Mouse (Mus musculus) olfactory bulb, adult 2 months (tissue): ENCODE data around the gene Dpyd. TPM values are rescaled to one million over a fixed set of nuclear protein-coding genes. Genes with fewer than 3 reads are reported as not detected.

Experiments
- H3K27ac ChIP-seq: fragments of 200-500 bp; 2 replicates; pipeline ENCODE4 v1.5.1; 2012; ENCODE audit warnings: low read depth, low read length; ENCODE audit not compliant: insufficient read depth
- H3K4me1 ChIP-seq: fragments of 200-500 bp; 2 replicates; pipeline ENCODE4 v1.6.1; 2012; ENCODE audit warnings: low read length; ENCODE audit not compliant: control insufficient read depth, insufficient read depth
- H3K4me3 ChIP-seq: fragments of 200-500 bp; 2 replicates; pipeline ENCODE4 v1.5.1; 2012; ENCODE audit warnings: mild to moderate bottlenecking, low read depth, low read length, moderate library complexity; ENCODE audit not compliant: insufficient read depth
- CTCF ChIP-seq: fragments of 200-500 bp; IDR thresholded peaks from 2 replicates; pipeline ENCODE4 v1.5.1; 2012; ENCODE audit warnings: low read depth, mild to moderate bottlenecking, low read length, moderate library complexity; ENCODE audit not compliant: insufficient read depth
- POLR2A ChIP-seq: fragments of 200-500 bp; IDR thresholded peaks from 2 replicates; pipeline ENCODE4 v1.6.1; 2012; ENCODE audit warnings: mild to moderate bottlenecking, low read depth, low read length, moderate library complexity; ENCODE audit not compliant: insufficient read depth
- WGBS: fragments of 180-500 bp; shearing (Covaris S2); methylation state at CpG from one replicate; pipeline ENCODE4 v1.1.7; 2018; 5-methylcytosine and 5-hydroxymethylcytosine counted together
- polyA plus RNA-seq: library from polyadenylated mRNA; stranded (reverse); fragments of >200 nt; gene quantifications from 2 replicates; pipeline ENCODE4 v1.2.4, GENCODE M21; 2012; ENCODE audit warnings: low replicate concordance; ENCODE audit not compliant: missing spikeins, insufficient read depth, insufficient read length

The Dpyd gene
- polyA plus RNA-seq, 1 experiment, result not detected

DNA sequence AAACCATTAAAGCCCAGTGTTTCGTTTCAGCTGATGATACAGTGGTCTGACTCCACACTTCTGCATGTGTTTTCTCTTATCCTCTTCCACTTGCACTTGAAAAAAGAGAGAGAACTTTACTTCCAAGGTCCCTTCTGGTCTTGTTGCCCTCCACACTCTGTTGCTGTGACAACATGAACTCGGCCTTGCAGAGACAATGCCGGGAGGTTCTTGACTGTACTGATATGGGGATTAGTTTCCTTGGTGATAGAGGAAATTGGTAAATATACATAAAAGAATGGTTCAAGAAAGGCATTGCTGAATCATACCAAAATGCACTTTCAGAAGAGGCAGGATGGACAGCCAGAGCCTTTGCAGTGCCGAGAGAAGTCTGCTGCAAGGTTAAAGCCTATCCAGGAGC lies 633.7 kb downstream of the Dpyd start:
- TF ChIP-seq POLR2A (no peak), CTCF (no peak)
- WGBS, result 74% methylated on average over 4 of the region's 4 CpGs
- Histone ChIP-seq H3K27ac (no peak overlapping the region), H3K4me3 (no peak overlapping the region), H3K4me1 (no peaks in the 10 kb centered on the region)

DNA sequence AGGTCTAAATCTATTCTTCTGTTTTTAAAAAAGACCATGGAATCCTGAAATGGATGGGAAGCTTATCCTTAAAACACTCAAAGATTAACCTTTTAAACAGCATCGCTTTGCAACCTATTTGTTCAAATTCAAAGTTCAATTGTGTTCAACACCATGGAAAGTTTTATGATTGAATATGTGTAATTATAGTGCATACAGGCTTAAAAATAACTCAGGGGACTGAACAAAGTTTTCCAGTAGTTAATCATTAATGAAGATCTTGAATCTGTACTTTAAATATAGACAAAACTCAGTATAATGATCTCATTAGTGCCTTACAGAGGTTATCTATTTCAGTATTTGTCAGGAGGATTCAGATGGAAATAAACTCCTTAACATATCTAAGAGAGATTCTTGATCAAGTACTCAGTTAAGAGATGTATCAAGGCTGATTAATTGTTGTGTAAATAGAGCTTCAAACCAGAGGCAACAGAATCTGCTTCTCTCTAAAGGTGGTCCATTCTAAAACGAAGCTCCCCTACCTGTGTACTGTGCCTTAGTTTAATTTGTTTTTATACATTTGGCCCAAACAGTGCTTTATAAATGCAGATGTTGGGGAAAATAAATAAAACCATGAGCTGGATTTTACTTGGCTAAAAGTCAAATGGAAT lies 659.0 kb downstream of the Dpyd start:
- TF ChIP-seq CTCF (no peak), POLR2A (no peak)
- no peak overlapping the region for H3K27ac ChIP-seq
- H3K4me3 ChIP-seq, result no peak overlapping the region
- 65% methylated on average over 2 of the region's 2 CpGs for whole genome bisulfite sequencing
- H3K4me1 ChIP-seq, result no peaks in the 10 kb centered on the region

DNA sequence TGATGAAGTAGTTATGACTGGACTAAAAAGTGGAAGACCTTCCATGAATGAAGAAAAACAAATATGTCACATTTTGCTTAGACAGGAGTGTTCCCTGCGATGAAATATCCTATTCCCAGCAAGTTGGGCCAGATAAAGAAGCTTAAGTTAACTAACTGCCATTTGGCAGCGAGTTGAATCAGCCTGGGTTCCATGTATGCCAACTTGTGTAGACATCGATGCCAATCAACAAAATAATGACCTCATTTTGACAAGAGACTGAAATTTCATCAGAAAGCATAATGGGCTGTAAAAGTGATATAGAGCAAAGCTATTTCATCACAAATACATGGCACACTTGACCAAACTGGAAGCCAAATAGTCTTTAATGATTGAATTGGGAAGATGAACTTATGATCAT lies 681.3 kb downstream of the Dpyd start:
- WGBS, result 79% methylated on average over 3 of the region's 3 CpGs
- no peaks in the 10 kb centered on the region for H3K4me1 ChIP-seq
- no peak overlapping the region for H3K4me3 ChIP-seq
- no peak overlapping the region for H3K27ac ChIP-seq
- TF ChIP-seq POLR2A (no peak), CTCF (no peak)

DNA sequence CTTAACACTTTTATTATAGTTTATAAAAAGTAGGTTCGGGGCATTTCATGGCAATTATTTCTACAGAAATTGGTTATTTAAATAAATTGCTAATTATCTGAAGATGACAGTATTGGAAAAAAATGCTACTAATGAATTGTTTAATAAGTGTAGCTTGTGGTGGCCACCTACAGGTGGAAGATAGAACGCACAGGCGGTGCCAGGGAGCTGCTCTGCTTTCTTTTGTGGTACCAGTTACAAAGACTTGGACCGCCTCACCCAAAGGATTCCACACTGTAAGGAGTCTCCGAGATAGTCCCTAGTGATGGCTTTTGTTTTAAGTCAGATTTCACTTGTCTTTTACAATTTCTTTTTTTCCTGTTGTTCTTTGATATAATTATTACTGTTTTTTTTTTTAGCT lies 694.6 kb downstream of the Dpyd start:
- H3K4me1 ChIP-seq, result no peaks in the 10 kb centered on the region

DNA sequence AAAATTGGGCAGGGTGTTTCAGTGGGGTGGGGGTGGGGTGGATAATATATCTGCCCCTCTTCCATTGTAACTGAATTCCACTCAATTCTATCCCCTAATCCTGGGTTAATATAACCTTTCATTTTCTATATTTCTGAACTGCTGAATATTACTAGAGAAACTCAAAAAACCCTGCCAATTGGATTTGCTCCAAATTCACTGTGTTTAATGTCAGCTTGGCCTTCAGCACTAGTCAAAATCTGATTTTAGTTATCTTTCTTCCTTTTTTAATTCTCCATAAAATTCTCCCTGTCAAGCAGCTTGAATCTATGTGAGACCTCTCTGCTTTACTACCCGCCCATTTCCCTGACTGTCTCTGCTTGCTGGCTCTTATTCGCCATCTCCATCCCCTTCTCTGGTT lies 713.3 kb downstream of the Dpyd start:
- WGBS, result 79% methylated on average over 2 of the region's 2 CpGs
- no peak overlapping the region for H3K4me3 ChIP-seq
- no peak for TF ChIP-seq CTCF
- TF ChIP-seq POLR2A, result no peak
- H3K4me1 ChIP-seq, result no peaks in the 10 kb centered on the region
- no peak overlapping the region for H3K27ac ChIP-seq

More for the DNA sequence above, 694.6 kb downstream of the Dpyd start:
- WGBS, result 32% methylated on average over 5 of the region's 5 CpGs
- Histone ChIP-seq H3K27ac (no peak overlapping the region), H3K4me3 (no peak overlapping the region)
- TF ChIP-seq POLR2A (no peak), CTCF (no peak)

DNA sequence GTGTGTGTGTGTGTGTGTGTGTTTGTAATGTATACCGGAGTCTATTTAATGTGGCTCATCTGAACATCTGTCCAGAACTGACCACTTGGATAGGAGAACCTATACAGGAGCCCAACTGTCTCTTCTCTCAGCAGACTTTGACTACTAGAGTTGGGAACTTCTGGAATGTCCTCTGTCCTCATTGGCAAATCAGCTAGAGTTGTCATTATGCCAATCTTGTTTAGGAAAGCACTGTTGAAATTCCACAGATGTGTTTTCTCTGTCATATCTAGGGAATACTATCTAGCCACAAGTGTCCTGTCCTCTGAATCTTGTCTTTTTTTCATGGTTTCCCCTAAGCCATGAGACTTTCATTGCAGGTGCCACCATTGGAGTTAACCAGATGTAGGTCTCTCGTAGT lies 718.7 kb downstream of the Dpyd start:
- no peaks in the 10 kb centered on the region for H3K4me1 ChIP-seq
- no peak overlapping the region for H3K4me3 ChIP-seq
- no peak for TF ChIP-seq CTCF
- 95% methylated on average over 2 of the region's 2 CpGs for WGBS
- H3K27ac ChIP-seq, result no peak overlapping the region

DNA sequence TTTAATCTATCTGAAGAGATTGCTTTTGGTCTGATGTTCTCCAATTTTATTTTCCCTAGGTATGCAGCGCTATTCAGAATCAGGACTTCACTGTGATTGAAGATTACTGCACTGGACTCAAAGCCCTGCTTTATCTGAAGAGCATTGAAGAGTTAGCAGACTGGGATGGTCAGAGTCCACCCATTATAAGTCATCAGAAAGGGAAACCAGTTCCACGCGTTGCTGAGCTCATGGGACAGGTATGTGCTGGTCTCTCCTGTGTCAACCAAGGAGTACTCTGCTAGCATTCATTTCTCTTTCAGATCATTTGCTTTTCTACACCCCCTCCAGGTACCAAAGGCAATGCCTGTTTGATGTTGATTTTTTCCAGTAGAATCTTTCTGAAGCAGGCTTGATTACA lies 752.8 kb downstream of the Dpyd start:
- Histone ChIP-seq H3K4me3 (no peak overlapping the region), H3K4me1 (no peaks in the 10 kb centered on the region), H3K27ac (no peak overlapping the region)
- 95% methylated on average over 3 of the region's 3 CpGs for WGBS
- TF ChIP-seq POLR2A, result no peak
- no peak for TF ChIP-seq CTCF

DNA sequence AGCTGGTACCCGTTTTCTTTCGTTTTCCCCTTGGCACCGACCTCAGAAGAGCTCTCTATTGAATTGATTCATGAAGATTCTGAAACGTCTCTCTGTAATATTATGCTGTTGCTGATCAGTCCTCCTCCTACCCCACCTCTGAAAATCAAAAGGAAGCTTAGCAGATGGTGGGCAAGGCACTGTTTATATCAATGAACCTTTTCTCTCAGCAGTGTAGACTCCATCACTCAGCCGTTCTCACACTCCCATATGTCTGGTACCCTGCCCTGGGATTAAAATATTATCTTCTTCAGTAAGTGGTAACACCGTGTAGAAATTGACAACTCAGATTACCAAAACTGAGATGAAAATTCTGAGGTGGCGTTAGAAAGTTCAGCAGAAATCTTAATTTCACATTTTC lies 767.1 kb downstream of the Dpyd start:
- no peak overlapping the region for H3K4me3 ChIP-seq
- TF ChIP-seq CTCF, result no peak
- no peak for TF ChIP-seq POLR2A
- 67% methylated on average over 7 of the region's 7 CpGs for WGBS
- H3K27ac ChIP-seq, result no peak overlapping the region
- H3K4me1 ChIP-seq, result peaks cover 9% of the 10 kb centered on the region; the same call in 1 of the 2 replicates

DNA sequence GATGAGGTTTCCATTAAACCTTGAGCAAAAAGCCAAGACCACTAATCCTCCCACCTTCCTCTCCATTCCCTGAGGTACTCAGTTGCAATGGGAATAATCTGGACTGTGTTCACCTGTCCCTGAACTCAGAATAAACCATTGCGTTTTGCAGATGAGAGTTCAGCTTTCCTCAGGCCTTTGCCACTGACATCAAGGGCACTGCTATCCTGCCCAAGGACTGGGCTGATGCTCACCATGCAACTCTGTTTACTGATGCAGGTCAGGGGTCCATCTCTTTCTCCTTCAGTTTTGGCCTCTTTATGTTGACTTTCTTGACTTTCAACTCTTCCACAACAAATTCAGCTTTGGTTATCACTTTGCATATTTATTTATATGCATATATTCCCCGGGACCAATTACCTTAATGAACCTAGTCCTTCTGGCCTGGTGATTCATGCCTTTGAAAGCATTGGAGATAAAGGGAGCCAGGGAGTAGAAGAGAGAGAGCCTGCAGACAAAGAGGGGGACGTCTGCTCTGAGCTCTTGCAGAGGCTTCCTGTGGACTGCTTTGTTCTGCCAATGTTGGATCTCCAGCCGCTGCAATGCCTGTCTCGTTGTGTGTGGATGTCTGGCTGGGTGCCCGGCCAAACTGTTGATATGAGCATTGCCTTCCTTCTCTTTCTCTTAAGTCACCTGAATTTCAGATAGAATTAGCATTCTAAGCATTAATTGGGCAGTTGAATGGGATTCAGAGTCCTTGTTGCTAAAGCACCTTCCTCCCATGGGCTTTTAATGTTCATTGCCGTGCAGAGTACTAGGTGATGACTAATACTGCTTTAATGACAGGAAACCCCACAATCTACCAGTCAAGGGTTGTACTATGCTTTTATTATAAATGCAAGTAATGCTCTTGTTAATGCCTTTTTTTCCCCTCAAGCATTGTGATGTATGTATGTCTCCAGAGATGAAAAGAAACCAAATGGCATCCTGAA lies 771.7 kb downstream of the Dpyd start:
- no peak for TF ChIP-seq CTCF
- TF ChIP-seq POLR2A, result no peak
- WGBS, result 25% methylated on average over 7 of the region's 7 CpGs
- H3K4me1 ChIP-seq, result peaks cover 6% of the 10 kb centered on the region; the same call in 1 of the 2 replicates

More for the DNA sequence above, 771.7 kb downstream of the Dpyd start:
- Histone ChIP-seq H3K4me3 (no peak overlapping the region), H3K27ac (no peak overlapping the region)
